In the genomic region with DNA sequence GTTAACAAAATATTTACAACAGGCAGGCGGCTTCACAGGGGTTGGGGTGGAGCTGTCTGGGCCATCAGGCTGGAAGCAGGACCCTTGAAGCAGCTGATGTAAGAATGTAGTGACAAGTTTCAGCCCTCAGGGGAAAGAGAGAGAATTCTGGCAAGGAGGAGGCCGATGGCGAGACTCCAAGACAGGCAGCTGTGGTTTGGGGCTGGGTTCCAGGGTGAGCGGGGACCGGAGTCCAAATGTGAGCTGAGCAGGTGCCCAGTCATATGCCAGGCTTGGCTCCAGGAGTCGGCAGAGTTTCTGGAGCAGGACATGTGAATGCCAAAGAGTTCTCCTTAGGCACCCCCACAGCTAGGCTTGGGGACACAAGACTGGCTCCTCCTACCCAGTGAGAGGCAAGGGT, we compare ENCODE assay signal across 9 mouse cellular contexts.
A peak's percentile ranks its signal among the peaks of the same experiment; 100 is the strongest.
DNase-seq lines count a peak whose midpoint lies in the region; ATAC-seq lines count a peak whose summit lies in the region.
"Had no signal": no experiment of that assay in that cellular context is flagged by ENCODE, and none has a peak within 500 bp of the region (broad histone marks: within the 10 kb centered on the region; RNA-seq: fewer than 3 reads in every experiment).

No protein-coding gene starts in this region.

- peak; percentile 57 for DNase-seq in cerebellum, adult 11 months
- DNase-seq in NIH3T3 (ENCODE audit: low read depth), result peak; percentile 31
- DNase-seq in forebrain, embryonic 14.5 days (ENCODE audit: low spot score), result peak; percentile 87
- DNase-seq in left cerebral cortex, postnatal 36 days (ENCODE audit: low spot score in 2 of 2), result peak; percentile 52 to 55
- DNase-seq in right cerebral cortex, postnatal 25 days, result peak; percentile 38
- no peak for DNase-seq in thymus, adult 18-20 months

- no peak for ATAC-seq in cerebellum, adult (ENCODE audit: insufficient number of reproducible peaks, low FRiP score, low TSS enrichment)
- ATAC-seq in forebrain, embryonic 14.5 days, result peak; percentile 81
- ATAC-seq in hematopoietic stem cell, adult 5-6 weeks (replicated peaks in 1 of 2; ENCODE audit: insufficient read depth in 1 of 2, low FRiP score in 2 of 2, low TSS enrichment in 1 of 2, low read depth in 1 of 2, poor library complexity in 2 of 2, severe bottlenecking in 2 of 2), result peak; percentile 32 to 45; a peak in 2 of 4 replicates

- no peaks in the 10 kb centered on the region for H3K9me3 ChIP-seq in forebrain, embryonic 14.5 days (replicated peaks; ENCODE audit: control insufficient read depth, low read length)

- intact Hi-C loops in left cerebral cortex, postnatal 36 days (cut with DNase I), result no loop called here

- no peaks in the 10 kb centered on the region for H3K27me3 ChIP-seq in forebrain, embryonic 14.5 days (replicated peaks; ENCODE audit: control insufficient read depth, insufficient read depth, low read length)

- no peak overlapping the region for H3K4me3 ChIP-seq in forebrain, embryonic 14.5 days (ENCODE audit: low read depth, low read length)

- H3K9ac ChIP-seq in forebrain, embryonic 14.5 days (ENCODE audit: low read length), result no peak overlapping the region
- H3K9ac ChIP-seq: liver, embryonic 14.5 days had no signal

- H3K4me1 ChIP-seq in forebrain, embryonic 14.5 days (ENCODE audit: control insufficient read depth, insufficient read depth, low read length), result peaks cover 20% of the 10 kb centered on the region

- no peaks in the 10 kb centered on the region for H3K36me3 ChIP-seq in forebrain, embryonic 14.5 days (ENCODE audit: control insufficient read depth, insufficient read depth, low read length)

- H3K4me2 ChIP-seq in forebrain, embryonic 14.5 days (ENCODE audit: low read length), result no peak overlapping the region

- no peak overlapping the region; the same call in 1 of the 2 replicates for H3K27ac ChIP-seq in forebrain, embryonic 14.5 days (ENCODE audit: low read depth, low read length)
- H3K27ac ChIP-seq: liver, embryonic 14.5 days had no signal

- WGBS in forebrain, embryonic 14.5 days, result 24% methylated on average over 6 of the region's 6 CpGs

Comparison
In these comparisons a context has a peak if more than half of its experiments do, and no peak if none do; other contexts are left out.
1. DNase-seq: peak in cerebellum, adult 11 months (single experiment), NIH3T3 (single experiment), forebrain, embryonic 14.5 days (single experiment), left cerebral cortex, postnatal 36 days (2 of 2) and right cerebral cortex, postnatal 25 days (single experiment); none in thymus, adult 18-20 months (0 of 2).